Mouse (Mus musculus) forebrain, embryonic 15.5 days (tissue): ENCODE measurements around the gene Garnl3. TPM values are rescaled to one million over a fixed set of nuclear protein-coding genes. Genes with fewer than 3 reads are reported as not detected.

Experiments
- ATAC-seq: fragments of 200-750 bp; cut with Nextera tagmentation; replicated peaks from 2 replicates; pipeline ENCODE4 v1.8.0; 2017; ENCODE audit warnings: mild to moderate bottlenecking, moderate TSS enrichment, moderate library complexity
- H3K27ac ChIP-seq: fragments of 300-500 bp; sonication (generic); replicated peaks from 2 replicates; pipeline ENCODE4 v1.5.1; 2015; ENCODE audit warnings: mild to moderate bottlenecking, inconsistent platforms
- H3K27me3 ChIP-seq: fragments of 300-500 bp; sonication (generic); 2 replicates; pipeline ENCODE4 v1.6.1; 2015; ENCODE audit warnings: inconsistent platforms
- H3K36me3 ChIP-seq: fragments of 300-500 bp; sonication (generic); 2 replicates; pipeline ENCODE4 v1.6.1; 2015; ENCODE audit warnings: mild to moderate bottlenecking, inconsistent platforms
- H3K4me1 ChIP-seq: fragments of 300-500 bp; sonication (generic); 2 replicates; pipeline ENCODE4 v1.6.1; 2015; ENCODE audit warnings: inconsistent platforms
- H3K4me2 ChIP-seq: fragments of 300-500 bp; sonication (generic); replicated peaks from 2 replicates; pipeline ENCODE4 v1.6.1; 2015; ENCODE audit warnings: mild to moderate bottlenecking, inconsistent platforms
- H3K4me3 ChIP-seq: fragments of 300-500 bp; sonication (generic); 2 replicates; pipeline ENCODE4 v1.5.1; 2015; ENCODE audit warnings: mild to moderate bottlenecking, inconsistent platforms
- H3K9ac ChIP-seq: fragments of 300-500 bp; sonication (generic); replicated peaks from 2 replicates; pipeline ENCODE4 v1.6.1; 2015; ENCODE audit warnings: mild to moderate bottlenecking, inconsistent platforms
- H3K9me3 ChIP-seq: fragments of 300-500 bp; sonication (generic); 2 replicates; pipeline ENCODE4 v1.6.1; 2016; ENCODE audit warnings: inconsistent platforms
- WGBS: fragments of 180-500 bp; shearing (Covaris S2); methylation state at CpG from one replicate; pipeline ENCODE4 v1.1.7; 2015; ENCODE audit warnings: mixed read lengths; 5-methylcytosine and 5-hydroxymethylcytosine counted together
- polyA plus RNA-seq: library from polyadenylated mRNA; unstranded; fragments of >200 nt; fragmentation: Nextera tagmentation; extraction: Ambion mirVana; gene quantifications from 2 replicates; pipeline ENCODE4 v1.2.1, GENCODE M21; 2015

Gene Garnl3
- polyA plus RNA-seq, 1 experiment from 2014 or later, result 28.1 TPM

DNA sequence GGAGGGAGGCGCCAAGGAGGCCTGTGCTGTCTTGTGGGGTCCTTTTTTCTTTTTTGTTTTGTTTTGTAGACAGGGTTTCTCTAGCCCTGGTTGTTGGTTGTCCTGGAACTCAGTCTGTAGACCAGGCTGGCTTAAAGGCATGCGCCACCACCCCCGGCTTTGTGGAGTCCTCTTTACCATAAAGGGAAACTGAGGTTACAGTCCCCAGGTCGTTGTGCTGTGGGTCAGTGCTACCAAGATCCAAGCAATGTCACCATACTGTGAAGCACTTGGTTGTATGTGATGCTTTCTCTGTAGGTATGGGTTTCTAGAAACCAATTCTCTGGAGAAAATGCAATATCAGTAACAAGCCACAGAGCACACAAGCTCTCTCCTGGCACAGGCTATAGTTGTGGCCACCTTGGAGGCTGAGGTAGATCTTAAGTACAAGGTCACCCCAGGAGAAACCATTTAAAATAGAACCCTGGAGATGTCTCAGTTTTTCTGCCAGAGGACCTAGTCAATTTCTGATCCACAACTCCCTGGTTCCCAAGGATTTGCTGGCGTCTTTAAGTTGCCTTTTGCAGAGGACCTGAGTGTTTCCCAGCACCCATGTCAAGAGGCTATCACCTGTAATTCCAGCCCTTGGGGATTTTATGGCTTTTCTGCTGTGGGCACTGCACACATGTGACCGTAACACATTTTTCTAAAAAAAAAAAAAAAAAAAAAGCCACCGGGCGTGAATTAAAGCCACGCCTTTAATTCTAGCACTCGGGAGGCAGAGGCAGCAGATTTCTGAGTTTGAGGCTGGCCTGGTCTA is 166.6 kb downstream of the Garnl3 start:
- H3K4me1 ChIP-seq, result peaks cover 59% of the 10 kb centered on the region
- H3K9me3 ChIP-seq, result no peaks in the 10 kb centered on the region
- H3K36me3 ChIP-seq, result peaks cover 25% of the 10 kb centered on the region
- no peak overlapping the region for H3K4me3 ChIP-seq
- no peak overlapping the region for H3K27ac ChIP-seq
- no peak for ATAC-seq
- 0 out of 2 replicates have a peak overlapping the region, but pooled peaks have one; percentile 2 for H3K9ac ChIP-seq
- H3K4me2 ChIP-seq, result no peak overlapping the region
- WGBS, result 33% methylated on average over 10 of the region's 10 CpGs
- no peaks in the 10 kb centered on the region for H3K27me3 ChIP-seq

DNA sequence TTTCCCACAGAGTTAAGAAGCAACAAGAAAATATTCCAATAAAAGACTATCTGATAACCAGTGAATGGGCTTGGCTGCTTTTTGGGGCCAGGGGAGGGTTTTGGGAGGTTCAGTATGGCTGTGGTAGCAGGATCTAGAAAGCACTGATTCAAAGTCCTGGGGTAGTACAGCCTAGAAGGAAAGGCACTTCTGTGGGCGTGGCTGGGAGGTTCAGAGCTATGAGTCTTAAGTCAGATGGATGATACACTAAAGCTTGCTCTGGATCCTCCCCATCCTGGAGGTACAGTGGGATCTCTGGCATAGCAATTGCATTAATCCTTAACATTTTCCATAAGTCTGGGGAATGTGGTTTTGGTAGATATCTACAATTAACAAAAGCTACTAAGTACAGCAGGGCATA is 167.5 kb downstream of the Garnl3 start:
- 63% methylated on average over 1 of the region's 1 CpGs for WGBS
- Histone ChIP-seq H3K4me1 (peaks cover 59% of the 10 kb centered on the region), H3K27ac (no peak overlapping the region), H3K9me3 (no peaks in the 10 kb centered on the region), H3K4me3 (no peak overlapping the region), H3K9ac (no peak overlapping the region), H3K4me2 (no peak overlapping the region), H3K36me3 (peaks cover 25% of the 10 kb centered on the region), H3K27me3 (no peaks in the 10 kb centered on the region)
- ATAC-seq, result no peak

DNA sequence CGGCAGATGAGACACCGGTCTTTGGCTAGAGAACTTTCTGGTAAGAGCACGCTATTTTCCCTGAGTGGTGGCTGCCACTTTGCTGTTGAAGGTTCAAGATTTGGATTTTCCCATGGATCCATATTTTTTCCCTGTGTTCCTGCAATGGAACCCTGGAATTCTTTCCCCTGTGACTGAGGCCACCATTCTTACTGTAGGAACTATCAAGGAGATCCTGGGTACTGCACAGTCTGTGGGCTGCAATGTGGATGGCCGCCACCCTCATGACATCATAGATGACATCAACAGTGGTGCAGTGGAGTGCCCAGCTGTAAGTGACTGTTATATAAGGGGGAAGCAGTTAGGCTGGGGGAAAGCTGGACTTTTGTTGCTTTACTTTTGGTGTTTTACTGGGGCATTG is 167.9 kb downstream of the Garnl3 start:
- WGBS, result 69% methylated on average over 4 of the region's 4 CpGs
- H3K4me2 ChIP-seq, result peak overlapping the region; percentile 91; the same call in 1 of the 2 replicates
- peak overlapping the region; percentile 71 for H3K4me3 ChIP-seq
- H3K36me3 ChIP-seq, result peaks cover 25% of the 10 kb centered on the region
- peaks cover 59% of the 10 kb centered on the region for H3K4me1 ChIP-seq
- 0 out of 2 replicates have a peak overlapping the region, but pooled peaks have one; percentile 90 for H3K9ac ChIP-seq
- no peak overlapping the region for H3K27ac ChIP-seq
- no peaks in the 10 kb centered on the region for H3K27me3 ChIP-seq
- ATAC-seq, result no peak
- H3K9me3 ChIP-seq, result no peaks in the 10 kb centered on the region

GRCm38 (mm10) chr2:32962875-32963220 is 168.6 kb downstream of the Garnl3 start:
- 6% methylated on average over 9 of the region's 9 CpGs for WGBS
- H3K4me3 ChIP-seq, result peak overlapping the region; percentile 71
- H3K4me2 ChIP-seq, result peak overlapping the region; percentile 91
- H3K9ac ChIP-seq, result peak overlapping the region; percentile 90
- peaks cover 25% of the 10 kb centered on the region for H3K36me3 ChIP-seq
- H3K27me3 ChIP-seq, result no peaks in the 10 kb centered on the region
- H3K27ac ChIP-seq, result peak overlapping the region; percentile 76; the same call in 1 of the 2 replicates
- H3K4me1 ChIP-seq, result peaks cover 55% of the 10 kb centered on the region
- no peak for ATAC-seq
- H3K9me3 ChIP-seq, result no peaks in the 10 kb centered on the region

DNA sequence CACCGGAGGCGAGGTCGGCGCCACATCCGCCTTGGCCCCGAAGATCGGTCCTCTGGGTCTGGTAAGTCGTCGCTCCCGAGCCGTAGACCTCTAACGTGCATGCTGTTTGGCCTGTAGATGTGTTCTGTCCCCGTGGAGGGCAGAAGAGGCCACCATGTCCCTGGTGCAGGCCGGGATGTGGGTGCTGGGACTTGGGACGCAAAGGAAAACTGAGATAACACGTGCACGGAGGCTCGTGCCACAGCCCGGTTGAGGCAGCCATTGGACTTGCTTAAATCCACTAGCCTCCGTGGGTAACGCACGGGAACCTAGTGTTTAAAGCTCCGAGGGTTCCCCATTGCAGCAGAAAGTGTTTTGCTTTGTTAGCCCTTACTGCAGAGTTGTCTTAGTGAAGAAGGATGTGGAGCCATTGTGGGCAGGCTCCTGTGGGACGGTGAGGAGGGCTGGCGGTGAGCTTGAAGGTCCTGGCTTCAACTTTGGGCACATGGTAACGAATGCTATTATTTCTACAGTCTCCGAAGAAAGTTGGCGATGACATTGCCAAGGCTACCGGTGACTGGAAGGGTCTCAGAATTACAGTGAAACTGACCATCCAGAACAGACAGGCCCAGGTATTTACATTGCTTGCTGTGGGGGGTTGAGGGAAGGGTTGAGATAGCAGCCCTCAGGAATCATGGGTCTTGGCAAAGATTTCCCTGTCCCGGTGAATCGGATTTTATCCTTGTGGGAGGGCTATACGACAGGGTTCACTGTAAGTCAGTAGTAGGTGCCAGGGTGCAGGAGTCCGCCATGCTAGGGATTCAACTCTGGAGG is 169.2 kb downstream of the Garnl3 start:
- Histone ChIP-seq H3K27ac (peak overlapping the region; percentile 76), H3K4me2 (peak overlapping the region; percentile 91), H3K4me1 (peaks cover 49% of the 10 kb centered on the region), H3K9me3 (no peaks in the 10 kb centered on the region), H3K36me3 (peaks cover 29% of the 10 kb centered on the region), H3K9ac (peak overlapping the region; percentile 90), H3K27me3 (no peaks in the 10 kb centered on the region), H3K4me3 (peak overlapping the region; percentile 71)
- under 1% methylated on average over 33 of the region's 33 CpGs for WGBS
- ATAC-seq, result peak; percentile 4; the same call in 1 of the 2 replicates

DNA sequence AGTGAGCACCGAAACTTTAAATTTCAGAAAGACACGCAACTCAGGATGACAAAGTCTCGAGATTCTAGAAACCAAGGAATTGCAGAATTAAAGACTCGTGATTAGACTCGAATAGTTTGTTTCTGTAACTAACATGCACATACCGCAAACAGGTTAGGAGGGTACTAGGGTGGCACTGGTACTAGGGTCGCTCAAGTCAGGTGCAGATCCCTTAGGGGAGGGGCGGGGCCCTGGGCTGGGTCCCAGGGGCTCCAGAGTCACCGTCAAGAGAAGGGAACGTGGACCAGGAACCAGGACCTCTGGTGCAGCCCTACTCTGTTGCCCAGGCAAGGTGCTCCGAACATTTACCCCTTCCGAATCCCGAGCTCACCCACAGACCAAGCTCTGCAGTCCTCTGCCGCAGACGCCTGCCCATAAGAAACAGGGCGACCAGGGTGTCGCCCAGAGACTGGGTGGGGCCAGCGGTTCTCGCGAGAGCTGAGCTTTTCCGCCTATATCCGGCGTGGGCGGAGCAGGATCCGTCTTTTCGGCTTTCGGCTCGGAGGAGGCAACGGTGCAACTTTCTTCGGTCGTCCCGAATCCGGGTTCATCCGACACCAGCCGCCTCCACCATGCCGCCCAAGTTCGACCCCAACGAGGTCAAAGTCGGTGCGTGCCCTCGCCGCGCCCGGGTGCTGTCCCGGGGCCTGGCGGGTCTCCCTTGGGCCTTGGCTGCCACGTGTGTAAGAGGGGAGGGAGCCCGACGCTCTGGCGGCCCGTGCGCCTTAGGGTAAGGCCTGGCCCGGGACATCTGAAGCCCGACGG is 170.1 kb downstream of the Garnl3 start, which contains the start of the genes Rpl12 and Lrsam1:
Gene Rpl12 (plus strand): TSS at position 368 of the 804 bp plus-strand sequence.
Gene Lrsam1 (minus strand): TSS at position 423 of the 804 bp plus-strand sequence.
- Histone ChIP-seq H3K4me2 (peak within 1 kb of the TSS; percentile 91), H3K4me1 (peaks cover 45% of the 10 kb centered on the region), H3K36me3 (peaks cover 29% of the 10 kb centered on the region), H3K27me3 (no peaks in the 10 kb centered on the region), H3K4me3 (peak within 1 kb of the TSS; percentile 71), H3K9me3 (no peaks in the 10 kb centered on the region), H3K27ac (peak within 1 kb of the TSS; percentile 76), H3K9ac (peak within 1 kb of the TSS; percentile 90)
- 3% methylated on average over 53 of the region's 55 CpGs for WGBS
- ATAC-seq, result peak; percentile 97

DNA sequence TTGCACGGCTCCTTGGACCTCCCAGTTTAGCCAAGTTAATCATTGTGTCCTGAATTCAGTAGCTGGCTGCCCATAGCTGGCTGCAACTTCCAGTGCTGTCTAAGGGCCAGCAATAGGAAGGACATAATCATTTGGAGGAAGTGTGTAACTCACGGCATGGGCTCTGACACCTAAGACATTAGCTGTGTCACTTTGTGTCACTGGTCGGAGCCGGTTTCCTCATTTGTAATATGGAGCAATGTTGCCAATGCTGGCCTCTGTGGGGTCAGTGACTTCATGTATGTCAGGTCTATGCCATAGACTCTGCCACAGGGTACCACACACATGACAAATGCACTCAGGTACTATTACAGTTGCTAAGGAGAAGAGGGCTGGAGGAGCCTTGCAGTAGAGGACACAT is 171.2 kb downstream of the Garnl3 start:
- peak overlapping the region; percentile 90; the same call in 1 of the 2 replicates for H3K9ac ChIP-seq
- peak overlapping the region; percentile 91 for H3K4me2 ChIP-seq
- ATAC-seq, result no peak
- H3K27ac ChIP-seq, result no peak overlapping the region
- H3K4me3 ChIP-seq, result peak overlapping the region; percentile 71; the same call in 1 of the 2 replicates
- H3K9me3 ChIP-seq, result no peaks in the 10 kb centered on the region
- WGBS, result 93% methylated on average over 4 of the region's 4 CpGs
- peaks cover 39% of the 10 kb centered on the region for H3K4me1 ChIP-seq
- no peaks in the 10 kb centered on the region for H3K27me3 ChIP-seq
- H3K36me3 ChIP-seq, result peaks cover 33% of the 10 kb centered on the region

DNA sequence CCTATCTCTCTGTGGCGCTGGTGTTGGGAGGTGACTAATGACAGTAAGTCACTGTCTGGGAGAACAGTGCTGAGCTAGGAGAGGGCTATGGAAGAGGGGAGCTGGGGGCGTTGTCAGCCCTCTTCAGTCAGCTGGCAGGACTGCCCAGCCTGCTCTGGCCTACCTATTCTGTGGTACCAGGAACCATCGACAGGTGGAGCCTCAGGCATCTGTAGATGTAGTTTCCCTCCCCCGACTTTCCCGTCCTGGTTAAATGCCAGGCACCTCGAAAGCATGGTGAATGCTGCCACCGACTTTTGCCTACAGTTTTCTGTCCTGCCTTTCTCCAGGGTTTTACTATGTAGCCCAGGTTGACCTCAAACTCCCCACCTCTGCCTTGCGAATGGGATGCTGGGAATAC is 174.1 kb downstream of the Garnl3 start:
- H3K36me3 ChIP-seq, result peaks cover 32% of the 10 kb centered on the region
- no peak overlapping the region for H3K4me2 ChIP-seq
- no peaks in the 10 kb centered on the region for H3K9me3 ChIP-seq
- H3K27ac ChIP-seq, result no peak overlapping the region
- H3K4me1 ChIP-seq, result peaks cover 14% of the 10 kb centered on the region
- no peak overlapping the region for H3K4me3 ChIP-seq
- H3K27me3 ChIP-seq, result no peaks in the 10 kb centered on the region
- no peak overlapping the region for H3K9ac ChIP-seq
- WGBS, result 59% methylated on average over 8 of the region's 8 CpGs
- ATAC-seq, result no peak

DNA sequence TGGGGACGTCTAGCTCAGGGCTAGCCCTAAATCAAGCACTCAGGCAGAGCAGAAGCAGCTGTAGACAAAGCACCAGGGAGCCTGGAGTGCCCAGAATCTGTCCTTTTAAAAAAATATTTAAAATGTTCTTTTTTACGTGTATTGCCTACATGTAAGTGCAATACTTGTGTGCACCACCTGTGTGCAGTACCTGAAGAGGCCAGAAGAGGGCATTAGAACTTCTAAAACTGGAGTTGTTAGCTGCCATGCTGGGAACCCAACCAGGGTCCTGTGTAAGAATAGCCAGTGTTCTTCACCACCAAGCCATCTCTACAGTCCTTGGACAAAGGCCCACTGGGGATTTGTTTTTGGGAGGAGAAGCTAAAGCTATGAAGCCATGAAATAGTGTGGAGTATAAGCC is 176.9 kb downstream of the Garnl3 start:
- Histone ChIP-seq H3K36me3 (peaks cover 38% of the 10 kb centered on the region), H3K4me3 (no peak overlapping the region), H3K27me3 (no peaks in the 10 kb centered on the region), H3K4me1 (no peaks in the 10 kb centered on the region), H3K9me3 (no peaks in the 10 kb centered on the region), H3K4me2 (no peak overlapping the region), H3K27ac (no peak overlapping the region), H3K9ac (no peak overlapping the region)
- no peak for ATAC-seq
- 100% methylated on average over 2 of the region's 2 CpGs for WGBS

DNA sequence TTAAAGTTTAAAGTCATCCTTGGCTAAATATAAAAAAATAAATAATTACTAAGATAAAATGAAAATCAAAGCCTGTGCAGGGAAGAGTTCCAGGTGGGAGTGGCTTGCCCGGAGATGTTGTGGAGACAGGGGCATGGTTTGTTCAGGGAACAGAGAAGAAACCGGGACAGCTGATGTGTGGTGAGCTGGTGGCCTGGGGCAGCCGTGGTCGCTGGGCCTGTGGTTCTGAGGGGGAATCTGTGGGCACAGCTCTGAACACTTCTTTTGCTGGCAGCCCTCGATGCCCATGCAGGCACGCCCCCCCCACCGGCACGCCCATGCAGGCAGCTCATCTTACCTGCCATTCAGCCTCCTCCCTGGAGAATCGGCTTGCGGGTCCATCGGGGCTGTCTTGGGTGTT is 184.0 kb downstream of the Garnl3 start:
- no peak for ATAC-seq
- Histone ChIP-seq H3K4me3 (no peak overlapping the region), H3K4me2 (no peak overlapping the region), H3K9ac (no peak overlapping the region), H3K4me1 (no peaks in the 10 kb centered on the region), H3K27ac (no peak overlapping the region), H3K27me3 (no peaks in the 10 kb centered on the region), H3K9me3 (no peaks in the 10 kb centered on the region), H3K36me3 (peaks cover 39% of the 10 kb centered on the region)
- WGBS, result 92% methylated on average over 11 of the region's 11 CpGs

DNA sequence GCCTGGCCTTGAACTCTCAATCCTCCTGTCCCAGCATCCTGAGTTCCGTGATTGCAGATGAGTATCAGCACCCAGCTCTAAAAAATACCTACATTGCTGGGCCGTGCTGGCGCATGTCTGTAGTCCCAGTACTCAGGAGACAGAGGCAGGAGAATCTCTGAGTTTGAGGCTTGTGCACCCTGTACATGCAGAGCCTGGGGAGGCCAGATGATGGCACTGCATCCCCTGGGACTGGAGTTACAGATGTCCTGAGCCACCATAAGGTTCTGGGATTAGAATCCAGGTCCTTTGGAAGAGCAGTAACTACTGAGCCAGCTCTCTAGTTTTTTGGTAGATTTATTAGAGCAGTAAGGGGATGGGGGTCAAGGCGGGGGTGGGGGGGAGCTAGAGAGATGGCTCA is 191.0 kb downstream of the Garnl3 start:
- H3K4me2 ChIP-seq, result no peak overlapping the region
- no peaks in the 10 kb centered on the region for H3K9me3 ChIP-seq
- no peak overlapping the region for H3K4me3 ChIP-seq
- no peak overlapping the region for H3K9ac ChIP-seq
- ATAC-seq, result no peak
- H3K27me3 ChIP-seq, result no peaks in the 10 kb centered on the region
- WGBS, result 91% methylated on average over 4 of the region's 4 CpGs
- no peaks in the 10 kb centered on the region for H3K4me1 ChIP-seq
- H3K36me3 ChIP-seq, result peaks cover 53% of the 10 kb centered on the region
- H3K27ac ChIP-seq, result no peak overlapping the region
